Mouse (Mus musculus) kidney, adult 2 months (tissue): Measurements from ENCODE around the gene Synpo2l. TPM values are rescaled to one million over a fixed set of nuclear protein-coding genes. Genes with fewer than 3 reads are reported as not detected.

Source experiments
- DNase-seq: peaks from one replicate; pipeline ENCODE4 v3.0.0; 2021
- H3K27ac ChIP-seq: fragments of 200-500 bp; 2 replicates; pipeline ENCODE4 v1.5.1; 2012; ENCODE audit warnings: low read depth, low read length, control low read depth, inconsistent platforms; ENCODE audit not compliant: insufficient read depth
- H3K27me3 ChIP-seq: fragments of 200-500 bp; replicated peaks from 2 replicates; pipeline ENCODE4 v1.6.1; 2012; ENCODE audit warnings: mild to moderate bottlenecking, moderate library complexity, low read length, inconsistent platforms; ENCODE audit not compliant: control insufficient read depth, insufficient read depth
- H3K36me3 ChIP-seq: fragments of 200-500 bp; 2 replicates; pipeline ENCODE4 v1.6.1; 2012; ENCODE audit warnings: mild to moderate bottlenecking, moderate library complexity, low read length, inconsistent platforms; ENCODE audit not compliant: control insufficient read depth, insufficient read depth
- H3K4me1 ChIP-seq: fragments of 200-500 bp; 2 replicates; pipeline ENCODE4 v1.6.1; 2011; ENCODE audit warnings: low read length; ENCODE audit not compliant: control insufficient read depth, insufficient read depth
- H3K4me3 ChIP-seq: fragments of 200-500 bp; 2 replicates; pipeline ENCODE4 v1.5.1; 2011; ENCODE audit warnings: mild to moderate bottlenecking, low read depth, low read length, control low read depth; ENCODE audit not compliant: insufficient read depth
- CTCF ChIP-seq: fragments of 200-500 bp; conservative IDR thresholded peaks from 2 replicates; pipeline ENCODE4 v1.5.1; 2011; ENCODE audit warnings: low read depth, mild to moderate bottlenecking, control low read depth, low read length, moderate library complexity, mixed read lengths; ENCODE audit not compliant: insufficient read depth, insufficient read length
- POLR2A ChIP-seq: fragments of 200-500 bp; IDR thresholded peaks from one replicate; pipeline ENCODE4 v1.6.1; 2011; ENCODE audit warnings: low read depth, low read length, control low read depth
- WGBS: fragments of 180-500 bp; shearing (Covaris S2); methylation state at CpG from one replicate; pipeline ENCODE4 v1.1.7; 2018; 5-methylcytosine and 5-hydroxymethylcytosine counted together
- polyA plus RNA-seq: library from polyadenylated mRNA; depleted of rRNA; stranded (reverse); fragments of >200 nt; gene quantifications from 2 replicates; pipeline ENCODE4 v1.2.3, GENCODE M21; 2012

Gene Synpo2l
- polyA plus RNA-seq, 1 experiment = 1.8 TPM

GRCm38 (mm10) chr14:20682498-20682897, 14.3 kb upstream of the Synpo2l start:
- 7% methylated on average over 3 of the region's 3 CpGs for WGBS
- Histone ChIP-seq H3K4me3 (no peak overlapping the region), H3K4me1 (peaks cover 7% of the 10 kb centered on the region; the same call in 1 of the 2 replicates), H3K27me3 (no peaks in the 10 kb centered on the region), H3K27ac (peak overlapping the region; percentile 56), H3K36me3 (peaks cover 11% of the 10 kb centered on the region)
- TF ChIP-seq CTCF = no peak
- no peak for TF ChIP-seq POLR2A
- peak; percentile 60 for DNase-seq

DNA sequence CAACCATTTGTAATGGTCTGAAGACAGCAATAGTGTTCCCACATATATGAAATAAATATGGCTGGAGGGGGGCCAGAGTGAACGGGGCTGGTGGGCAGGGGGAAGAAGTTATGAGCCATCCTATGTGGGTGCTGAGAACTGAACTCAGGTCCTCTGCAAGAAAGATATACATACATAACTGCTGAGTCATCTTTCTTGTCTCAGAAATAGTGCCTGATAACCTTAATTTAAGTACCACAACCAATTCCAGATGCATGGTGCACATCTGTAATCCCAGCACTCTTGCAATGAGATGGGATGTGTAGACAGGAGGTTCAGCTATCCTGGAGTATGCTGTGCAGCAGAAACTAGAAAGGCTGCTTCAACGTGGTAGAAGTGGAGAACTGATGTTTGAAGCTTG, 13.6 kb upstream of the Synpo2l start:
- Histone ChIP-seq H3K27ac (no peak overlapping the region), H3K4me3 (no peak overlapping the region), H3K36me3 (peaks cover 11% of the 10 kb centered on the region), H3K27me3 (no peaks in the 10 kb centered on the region), H3K4me1 (peaks cover 7% of the 10 kb centered on the region; the same call in 1 of the 2 replicates)
- TF ChIP-seq CTCF (no peak), POLR2A (no peak)
- WGBS = 73% methylated on average over 2 of the region's 2 CpGs
- DNase-seq = no peak

GRCm38 (mm10) chr14:20677906-20678305, 9.8 kb upstream of the Synpo2l start:
- Histone ChIP-seq H3K4me3 (no peak overlapping the region), H3K36me3 (peaks cover 9% of the 10 kb centered on the region), H3K27ac (peak overlapping the region; percentile 65), H3K27me3 (no peaks in the 10 kb centered on the region), H3K4me1 (peaks cover 10% of the 10 kb centered on the region; the same call in 1 of the 2 replicates)
- WGBS = 55% methylated on average over 4 of the region's 4 CpGs
- peak; percentile 66 for DNase-seq
- TF ChIP-seq CTCF (no peak), POLR2A (no peak)

DNA sequence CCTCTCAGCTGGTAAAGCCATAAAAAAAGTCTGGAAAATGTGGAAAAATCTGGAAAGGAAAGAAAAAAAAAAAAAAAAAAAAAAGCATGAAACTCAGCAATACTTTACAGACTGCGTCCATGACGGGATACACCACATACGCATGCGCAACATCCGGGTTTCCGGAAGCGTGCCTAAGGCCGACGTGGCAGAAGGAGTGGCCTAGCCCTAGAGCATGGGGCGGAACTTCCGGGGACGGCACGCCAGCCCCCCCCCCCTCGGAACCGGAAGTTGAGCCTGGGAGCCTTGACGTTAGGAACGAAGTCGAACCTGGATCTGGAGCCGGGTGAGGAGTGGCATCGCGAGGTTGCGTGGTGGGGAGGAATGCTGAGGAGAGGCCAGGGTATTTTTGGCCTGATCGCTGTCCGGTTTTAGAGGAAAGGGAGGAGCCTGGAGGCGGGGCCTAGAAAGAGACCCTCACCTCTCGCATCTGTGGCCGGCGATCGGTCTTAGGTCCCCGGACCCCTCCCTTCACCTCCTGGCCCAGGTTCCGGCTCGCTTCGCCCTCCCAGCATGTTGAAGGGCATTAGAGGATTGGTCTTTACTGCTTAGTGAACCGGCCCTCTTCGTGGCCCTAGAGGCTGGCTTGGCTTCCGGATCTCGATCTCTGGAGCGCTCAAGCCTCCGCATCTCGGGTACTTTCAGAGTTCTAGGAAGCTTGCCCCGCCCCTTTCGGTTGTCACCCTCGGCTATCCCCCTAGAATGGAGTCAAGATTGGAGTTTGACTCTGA, 6.1 kb upstream of the Synpo2l start, which contains the start of gene Sec24c:
Gene Sec24c, plus strand, starts transcription at position 245 of the 770 bp plus-strand sequence.
- no peak for TF ChIP-seq POLR2A
- no peak for TF ChIP-seq CTCF
- peak within 1 kb of the TSS; percentile 89 for H3K27ac ChIP-seq
- H3K4me3 ChIP-seq = peak within 1 kb of the TSS; percentile 90
- peaks cover 6% of the 10 kb centered on the region; the same call in 1 of the 2 replicates for H3K4me1 ChIP-seq
- under 1% methylated on average over 43 of the region's 43 CpGs for WGBS
- DNase-seq = peak; percentile 99
- no peaks in the 10 kb centered on the region for H3K27me3 ChIP-seq
- H3K36me3 ChIP-seq = peaks cover 2% of the 10 kb centered on the region; the same call in 1 of the 2 replicates

DNA sequence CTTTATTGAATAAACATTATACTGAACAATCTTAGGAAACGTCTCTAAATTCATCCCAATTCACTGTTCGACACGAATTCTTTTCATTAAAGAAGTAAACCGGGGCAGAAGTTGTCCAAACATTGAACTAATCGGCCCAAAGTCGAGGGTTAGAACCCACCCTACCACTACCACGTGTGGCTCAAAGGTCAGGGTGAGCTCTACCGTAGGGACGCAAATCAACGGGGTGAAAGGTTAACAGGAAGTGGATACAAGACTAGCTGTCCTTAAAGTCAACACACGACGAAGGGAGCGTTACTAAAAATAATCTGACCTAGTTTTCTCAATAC, 5.5 kb upstream of the Synpo2l start:
- Histone ChIP-seq H3K27me3 (no peaks in the 10 kb centered on the region), H3K36me3 (peaks cover 2% of the 10 kb centered on the region; the same call in 1 of the 2 replicates), H3K4me1 (peaks cover 10% of the 10 kb centered on the region; the same call in 1 of the 2 replicates), H3K27ac (peak overlapping the region; percentile 89), H3K4me3 (peak overlapping the region; percentile 61)
- peak; percentile 92 for DNase-seq
- 5% methylated on average over 13 of the region's 13 CpGs for WGBS
- TF ChIP-seq POLR2A (no peak), CTCF (no peak)

DNA sequence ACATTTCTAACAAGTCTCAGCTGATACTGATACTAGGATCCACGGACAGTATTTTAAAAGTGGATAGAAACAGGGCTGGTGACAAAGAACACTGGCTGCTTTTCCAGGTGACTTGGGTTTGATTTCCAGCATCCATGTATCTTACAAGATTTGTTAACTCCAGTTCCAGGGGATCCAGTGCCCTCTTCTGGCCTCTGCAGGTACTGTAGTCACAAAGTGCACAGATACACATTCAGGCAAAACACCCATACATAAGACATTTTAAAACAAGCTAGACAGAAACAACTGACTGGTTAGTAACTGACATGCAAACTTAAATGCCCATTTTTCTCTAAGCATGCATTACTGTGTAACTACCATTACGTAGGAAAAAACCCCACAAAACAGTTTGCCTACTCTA, 4.8 kb upstream of the Synpo2l start:
- H3K27me3 ChIP-seq = no peaks in the 10 kb centered on the region
- H3K4me1 ChIP-seq = peaks cover 7% of the 10 kb centered on the region; the same call in 1 of the 2 replicates
- H3K36me3 ChIP-seq = peaks cover 2% of the 10 kb centered on the region; the same call in 1 of the 2 replicates
- 96% methylated on average over 2 of the region's 2 CpGs for WGBS
- no peak overlapping the region for H3K4me3 ChIP-seq
- peak; percentile 72 for DNase-seq
- 0 out of 2 replicates have a peak overlapping the region, but pooled peaks have one; percentile 70 for H3K27ac ChIP-seq
- peak; percentile 46 for TF ChIP-seq CTCF
- no peak for TF ChIP-seq POLR2A

GRCm38 (mm10) chr14:20667469-20667868, 685 bp downstream of the Synpo2l start:
- Histone ChIP-seq H3K36me3 (no peaks in the 10 kb centered on the region), H3K27me3 (no peaks in the 10 kb centered on the region), H3K4me3 (no peak overlapping the region), H3K4me1 (peaks cover 4% of the 10 kb centered on the region; the same call in 1 of the 2 replicates), H3K27ac (peak overlapping the region; percentile 8)
- DNase-seq = no peak
- 79% methylated on average over 1 of the region's 1 CpGs for WGBS
- no peak for TF ChIP-seq POLR2A
- no peak for TF ChIP-seq CTCF
